Mouse (Mus musculus): Measurements from ENCODE around the gene Irf4. TPM values are rescaled to one million over a fixed set of nuclear protein-coding genes. Genes with fewer than 3 reads are reported as not detected.

The Irf4 gene
- polyA plus RNA-seq, 1 experiment from 2014 or later: 0.12 TPM

- Histone ChIP-seq H3K9ac (ENCODE audit: low read depth, low read length) (no peak overlapping the region), H3K4me2 (replicated peaks; ENCODE audit: low read depth) (no peak overlapping the region), H3K4me1 (replicated peaks; ENCODE audit: control insufficient read depth, insufficient read depth, low read length) (no peaks in the 10 kb centered on the region), H3K36me3 (ENCODE audit: control insufficient read depth, insufficient read depth) (no peaks in the 10 kb centered on the region), H3K9me3 (ENCODE audit: control insufficient read depth) (no peaks in the 10 kb centered on the region), H3K27ac (ENCODE audit: low read depth, low read length) (no peak overlapping the region), H3K4me3 (ENCODE audit: low read depth, low read length) (no peak overlapping the region), H3K27me3 (replicated peaks; ENCODE audit: control insufficient read depth, insufficient read depth, low read length) (no peaks in the 10 kb centered on the region)
- ATAC-seq: no peak
- TF ChIP-seq CTCF (IDR thresholded peaks at IDR 0.05; ENCODE audit: low read depth): no peak
- 37% methylated on average over 3 of the region's 3 CpGs for WGBS
Measured at GRCm38 (mm10) chr13:30713621-30714020, 35.4 kb upstream of the Irf4 start.

GRCm38 (mm10) chr13:30714552-30714951 is 34.5 kb upstream of the Irf4 start:
- Histone ChIP-seq H3K4me2 (replicated peaks; ENCODE audit: low read depth) (no peak overlapping the region), H3K27ac (ENCODE audit: low read depth, low read length) (no peak overlapping the region), H3K27me3 (replicated peaks; ENCODE audit: control insufficient read depth, insufficient read depth, low read length) (no peaks in the 10 kb centered on the region), H3K4me3 (ENCODE audit: low read depth, low read length) (no peak overlapping the region), H3K9ac (ENCODE audit: low read depth, low read length) (no peak overlapping the region), H3K36me3 (ENCODE audit: control insufficient read depth, insufficient read depth) (no peaks in the 10 kb centered on the region), H3K4me1 (replicated peaks; ENCODE audit: control insufficient read depth, insufficient read depth, low read length) (no peaks in the 10 kb centered on the region), H3K9me3 (ENCODE audit: control insufficient read depth) (no peaks in the 10 kb centered on the region)
- whole genome bisulfite sequencing: 83% methylated on average over 6 of the region's 6 CpGs
- no peak for TF ChIP-seq CTCF (IDR thresholded peaks at IDR 0.05; ENCODE audit: low read depth)
- no peak for ATAC-seq

- H3K9ac ChIP-seq (ENCODE audit: low read depth, low read length): no peak overlapping the region
- H3K4me2 ChIP-seq (replicated peaks; ENCODE audit: low read depth): no peak overlapping the region
- ATAC-seq: no peak
- H3K4me1 ChIP-seq (replicated peaks; ENCODE audit: control insufficient read depth, insufficient read depth, low read length): no peaks in the 10 kb centered on the region
- no peak for TF ChIP-seq CTCF (IDR thresholded peaks at IDR 0.05; ENCODE audit: low read depth)
- H3K27ac ChIP-seq (ENCODE audit: low read depth, low read length): no peak overlapping the region
- 85% methylated on average over 7 of the region's 7 CpGs for WGBS
- H3K36me3 ChIP-seq (ENCODE audit: control insufficient read depth, insufficient read depth): no peaks in the 10 kb centered on the region
- no peak overlapping the region for H3K4me3 ChIP-seq (ENCODE audit: low read depth, low read length)
- H3K27me3 ChIP-seq (replicated peaks; ENCODE audit: control insufficient read depth, insufficient read depth, low read length): no peaks in the 10 kb centered on the region
- no peaks in the 10 kb centered on the region for H3K9me3 ChIP-seq (ENCODE audit: control insufficient read depth)
Measured at GRCm38 (mm10) chr13:30715060-30715459, 34.0 kb upstream of the Irf4 start.

DNA sequence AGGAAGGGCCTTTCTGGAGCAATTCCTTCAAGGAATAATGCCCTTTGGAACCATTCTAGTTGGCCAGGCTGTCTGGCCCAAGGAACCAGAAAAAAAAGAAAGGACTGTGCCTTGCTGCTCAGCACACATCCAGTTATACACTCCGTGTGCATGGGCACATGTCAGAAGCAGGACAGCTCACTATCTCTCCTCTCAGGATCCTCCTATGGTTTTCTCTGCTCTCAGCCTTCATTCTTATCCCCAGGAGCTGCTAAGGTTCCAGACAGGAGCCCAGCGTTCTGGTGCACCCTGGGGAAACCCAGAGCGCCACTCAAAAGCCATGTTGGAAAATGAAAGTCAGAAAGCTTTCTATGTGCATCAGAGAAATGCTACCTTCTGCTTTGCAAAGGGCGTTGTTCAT is 33.5 kb upstream of the Irf4 start:
- H3K4me3 ChIP-seq (ENCODE audit: low read depth, low read length): no peak overlapping the region
- no peak for ATAC-seq
- H3K9ac ChIP-seq (ENCODE audit: low read depth, low read length): no peak overlapping the region
- H3K4me1 ChIP-seq (replicated peaks; ENCODE audit: control insufficient read depth, insufficient read depth, low read length): no peaks in the 10 kb centered on the region
- H3K9me3 ChIP-seq (ENCODE audit: control insufficient read depth): no peaks in the 10 kb centered on the region
- no peak overlapping the region for H3K27ac ChIP-seq (ENCODE audit: low read depth, low read length)
- no peaks in the 10 kb centered on the region for H3K36me3 ChIP-seq (ENCODE audit: control insufficient read depth, insufficient read depth)
- H3K4me2 ChIP-seq (replicated peaks; ENCODE audit: low read depth): no peak overlapping the region
- H3K27me3 ChIP-seq (replicated peaks; ENCODE audit: control insufficient read depth, insufficient read depth, low read length): no peaks in the 10 kb centered on the region
- 79% methylated on average over 4 of the region's 4 CpGs for WGBS
- TF ChIP-seq CTCF (IDR thresholded peaks at IDR 0.05; ENCODE audit: low read depth): no peak

- Histone ChIP-seq H3K4me3 (ENCODE audit: low read depth, low read length) (no peak overlapping the region), H3K27me3 (replicated peaks; ENCODE audit: control insufficient read depth, insufficient read depth, low read length) (no peaks in the 10 kb centered on the region), H3K9me3 (ENCODE audit: control insufficient read depth) (no peaks in the 10 kb centered on the region), H3K9ac (ENCODE audit: low read depth, low read length) (no peak overlapping the region), H3K27ac (ENCODE audit: low read depth, low read length) (no peak overlapping the region), H3K4me2 (replicated peaks; ENCODE audit: low read depth) (no peak overlapping the region), H3K4me1 (replicated peaks; ENCODE audit: control insufficient read depth, insufficient read depth, low read length) (no peaks in the 10 kb centered on the region), H3K36me3 (ENCODE audit: control insufficient read depth, insufficient read depth) (no peaks in the 10 kb centered on the region)
- WGBS: 73% methylated on average over 5 of the region's 5 CpGs
- no peak for TF ChIP-seq CTCF (IDR thresholded peaks at IDR 0.05; ENCODE audit: low read depth)
- no peak for ATAC-seq
Measured at GRCm38 (mm10) chr13:30716611-30717010, 32.4 kb upstream of the Irf4 start.

DNA sequence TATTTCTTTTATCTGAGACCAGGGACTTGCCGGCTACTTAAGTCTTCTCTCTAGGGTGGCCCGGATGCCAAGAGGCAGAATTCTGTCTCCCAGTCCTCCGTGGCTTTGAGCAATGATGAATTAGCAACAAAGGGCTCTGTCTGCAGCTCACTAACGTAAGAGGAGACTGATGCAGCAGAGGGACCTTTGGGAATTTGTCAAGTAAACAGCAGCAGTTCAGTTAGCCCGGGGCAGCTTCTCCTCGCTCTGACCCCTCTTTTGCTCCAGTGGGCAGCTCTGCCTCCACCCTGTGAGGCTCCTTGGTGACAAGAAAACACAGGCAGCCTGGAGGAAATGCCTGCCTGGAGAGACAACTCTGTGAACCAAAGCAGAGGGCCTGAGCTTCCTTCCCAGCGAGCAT is 26.4 kb upstream of the Irf4 start:
- no peak for TF ChIP-seq CTCF (IDR thresholded peaks at IDR 0.05; ENCODE audit: low read depth)
- no peak overlapping the region for H3K4me3 ChIP-seq (ENCODE audit: low read depth, low read length)
- no peak overlapping the region for H3K4me2 ChIP-seq (replicated peaks; ENCODE audit: low read depth)
- H3K4me1 ChIP-seq (replicated peaks; ENCODE audit: control insufficient read depth, insufficient read depth, low read length): no peaks in the 10 kb centered on the region
- no peak for ATAC-seq
- no peaks in the 10 kb centered on the region for H3K27me3 ChIP-seq (replicated peaks; ENCODE audit: control insufficient read depth, insufficient read depth, low read length)
- H3K9me3 ChIP-seq (ENCODE audit: control insufficient read depth): no peaks in the 10 kb centered on the region
- H3K36me3 ChIP-seq (ENCODE audit: control insufficient read depth, insufficient read depth): no peaks in the 10 kb centered on the region
- no peak overlapping the region for H3K9ac ChIP-seq (ENCODE audit: low read depth, low read length)
- H3K27ac ChIP-seq (ENCODE audit: low read depth, low read length): no peak overlapping the region
- 18% methylated on average over 7 of the region's 7 CpGs for WGBS

- Histone ChIP-seq H3K9me3 (ENCODE audit: control insufficient read depth) (no peaks in the 10 kb centered on the region), H3K36me3 (ENCODE audit: control insufficient read depth, insufficient read depth) (no peaks in the 10 kb centered on the region), H3K27ac (ENCODE audit: low read depth, low read length) (no peak overlapping the region), H3K4me2 (replicated peaks; ENCODE audit: low read depth) (no peak overlapping the region), H3K4me1 (replicated peaks; ENCODE audit: control insufficient read depth, insufficient read depth, low read length) (no peaks in the 10 kb centered on the region), H3K4me3 (ENCODE audit: low read depth, low read length) (no peak overlapping the region), H3K27me3 (replicated peaks; ENCODE audit: control insufficient read depth, insufficient read depth, low read length) (no peaks in the 10 kb centered on the region), H3K9ac (ENCODE audit: low read depth, low read length) (no peak overlapping the region)
- WGBS: 45% methylated on average over 5 of the region's 5 CpGs
- no peak for ATAC-seq
- TF ChIP-seq CTCF (IDR thresholded peaks at IDR 0.05; ENCODE audit: low read depth): no peak
Measured at GRCm38 (mm10) chr13:30723258-30723657, 25.8 kb upstream of the Irf4 start.
